Mouse (Mus musculus) midbrain, embryonic 13.5 days (tissue): Measurements from ENCODE around the gene Gm4779. TPM values are rescaled to one million over a fixed set of nuclear protein-coding genes. Genes with fewer than 3 reads are reported as not detected.

Experiments
- ATAC-seq: fragments of 200-750 bp; cut with Nextera tagmentation; 2 replicates; pipeline ENCODE4 v1.8.0; 2017; ENCODE audit warnings: mild to moderate bottlenecking, moderate TSS enrichment, moderate library complexity
- H3K27ac ChIP-seq: fragments of 300-500 bp; sonication (generic); 2 replicates; pipeline ENCODE4 v1.5.1; 2015; ENCODE audit warnings: inconsistent platforms, mild to moderate bottlenecking, moderate library complexity
- H3K27me3 ChIP-seq: fragments of 300-500 bp; sonication (generic); 2 replicates; pipeline ENCODE4 v1.6.1; 2015; ENCODE audit warnings: mild to moderate bottlenecking, inconsistent platforms
- H3K36me3 ChIP-seq: fragments of 300-500 bp; sonication (generic); 2 replicates; pipeline ENCODE4 v1.6.1; 2015; ENCODE audit warnings: mild to moderate bottlenecking, inconsistent platforms
- H3K4me1 ChIP-seq: fragments of 300-500 bp; sonication (generic); replicated peaks from 2 replicates; pipeline ENCODE4 v1.6.1; 2015; ENCODE audit warnings: inconsistent platforms
- H3K4me2 ChIP-seq: fragments of 300-500 bp; sonication (generic); replicated peaks from 2 replicates; pipeline ENCODE4 v1.6.1; 2015; ENCODE audit warnings: moderate library complexity, mild to moderate bottlenecking, inconsistent platforms
- H3K4me3 ChIP-seq: fragments of 300-500 bp; sonication (generic); replicated peaks from 2 replicates; pipeline ENCODE4 v1.5.1; 2015; ENCODE audit warnings: mild to moderate bottlenecking, inconsistent platforms
- H3K9ac ChIP-seq: fragments of 300-500 bp; sonication (generic); replicated peaks from 2 replicates; pipeline ENCODE4 v1.6.1; 2015; ENCODE audit warnings: mild to moderate bottlenecking, inconsistent platforms
- H3K9me3 ChIP-seq: fragments of 300-500 bp; sonication (generic); 2 replicates; pipeline ENCODE4 v1.6.1; 2016; ENCODE audit warnings: mild to moderate bottlenecking, inconsistent platforms
- WGBS: fragments of 180-500 bp; shearing (Covaris S2); methylation state at CpG from one replicate; pipeline ENCODE4 v1.1.7; 2015; 5-methylcytosine and 5-hydroxymethylcytosine counted together
- polyA plus RNA-seq: library from polyadenylated mRNA; unstranded; fragments of >200 nt; fragmentation: Nextera tagmentation; extraction: Ambion mirVana; gene quantifications from 2 replicates; pipeline ENCODE4 v1.2.1, GENCODE M21; 2015

Gene Gm4779
- polyA plus RNA-seq, 1 experiment from 2014 or later, result 0.08 TPM

DNA sequence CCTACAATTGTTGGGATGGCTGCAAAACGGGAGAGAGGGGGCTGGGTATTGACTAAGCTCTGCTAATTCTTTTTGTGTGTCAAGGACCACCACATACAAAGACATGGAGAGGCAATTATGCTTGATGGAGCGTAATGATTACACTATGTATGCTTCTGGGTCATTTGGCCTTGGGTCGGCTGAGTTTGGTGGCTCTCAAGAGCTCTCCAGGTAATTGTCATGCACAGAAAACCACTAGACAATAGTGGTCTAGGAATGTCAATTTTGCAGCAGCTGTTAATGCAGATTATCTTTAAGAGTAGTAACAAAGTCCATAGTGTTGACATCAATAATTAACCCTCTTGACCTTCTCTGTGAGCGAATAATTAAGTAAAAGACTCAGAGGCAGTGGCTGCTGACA is 44.1 kb downstream of the Gm4779 start:
- Histone ChIP-seq H3K27ac (no peak overlapping the region), H3K27me3 (peaks cover 37% of the 10 kb centered on the region; the same call in 1 of the 2 replicates), H3K9ac (no peak overlapping the region), H3K36me3 (no peaks in the 10 kb centered on the region), H3K4me1 (no peaks in the 10 kb centered on the region), H3K9me3 (no peaks in the 10 kb centered on the region), H3K4me3 (no peak overlapping the region), H3K4me2 (no peak overlapping the region)
- 47% methylated on average over 4 of the region's 4 CpGs for WGBS
- ATAC-seq, result no peak

DNA sequence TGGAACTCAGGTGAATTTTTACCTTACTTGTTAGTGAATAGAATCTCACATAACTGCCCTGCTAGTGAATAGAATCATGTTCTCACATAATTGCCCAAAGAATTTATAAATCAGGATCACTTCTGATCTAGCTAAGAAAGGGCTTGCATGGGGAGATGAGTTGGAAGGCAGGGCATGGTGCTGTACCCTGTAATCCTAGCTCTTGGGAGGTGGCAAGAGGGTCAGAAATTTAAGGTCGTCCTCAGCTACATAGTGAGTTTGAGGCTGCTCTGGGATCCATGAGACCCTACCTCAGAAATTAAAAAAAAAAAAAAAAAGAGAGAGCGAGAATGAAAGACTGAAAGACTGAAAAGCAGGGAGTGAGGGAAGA is 53.2 kb downstream of the Gm4779 start:
- H3K4me3 ChIP-seq, result no peak overlapping the region
- 57% methylated on average over 1 of the region's 2 CpGs for WGBS
- H3K9ac ChIP-seq, result no peak overlapping the region
- no peak overlapping the region for H3K4me2 ChIP-seq
- H3K4me1 ChIP-seq, result 0 out of 2 replicates have a peak, but pooled peaks cover 6% of the 10 kb centered on the region
- no peaks in the 10 kb centered on the region for H3K9me3 ChIP-seq
- no peaks in the 10 kb centered on the region for H3K36me3 ChIP-seq
- H3K27me3 ChIP-seq, result peaks cover 43% of the 10 kb centered on the region; the same call in 1 of the 2 replicates
- H3K27ac ChIP-seq, result peak overlapping the region; percentile 74
- peak; percentile 59 for ATAC-seq

DNA sequence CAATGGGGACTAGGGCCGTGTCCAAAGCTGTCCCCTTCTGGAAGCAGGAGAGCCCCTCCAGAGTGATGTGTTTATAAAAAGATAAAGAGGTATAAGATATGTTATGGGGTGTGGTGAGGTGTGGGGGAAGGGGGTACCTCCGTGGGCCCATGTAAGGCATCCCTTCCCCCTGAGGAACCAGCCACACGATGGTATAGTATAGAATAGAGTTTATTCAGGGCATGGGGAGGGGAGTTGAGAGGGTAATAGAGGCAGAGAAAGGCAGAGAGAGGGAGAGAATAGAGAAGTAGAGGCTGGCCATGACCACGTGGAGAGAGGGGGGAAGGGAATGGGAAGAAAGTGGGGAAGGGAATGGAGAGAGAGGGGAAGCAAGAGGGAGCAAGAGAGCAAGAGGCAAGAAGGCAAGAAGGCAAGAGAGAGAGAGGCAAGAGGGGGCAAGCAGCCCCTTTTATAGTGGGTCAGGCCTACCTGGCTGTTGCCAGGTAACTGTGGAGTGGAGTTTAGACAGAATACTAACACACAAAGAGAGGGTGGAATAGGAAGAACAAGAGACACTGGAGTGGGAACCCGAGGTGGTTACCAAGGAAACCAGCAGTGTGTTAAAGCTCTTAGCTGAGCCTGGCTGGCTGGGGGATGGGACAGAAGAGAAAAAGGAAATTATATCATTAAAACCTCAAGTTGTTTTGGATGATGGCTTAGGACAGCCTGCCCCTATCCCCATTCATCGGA is 53.7 kb downstream of the Gm4779 start:
- Histone ChIP-seq H3K9me3 (no peaks in the 10 kb centered on the region), H3K36me3 (no peaks in the 10 kb centered on the region), H3K27ac (peak overlapping the region; percentile 74), H3K9ac (no peak overlapping the region), H3K4me3 (no peak overlapping the region), H3K4me1 (0 out of 2 replicates have a peak, but pooled peaks cover 6% of the 10 kb centered on the region), H3K27me3 (peaks cover 44% of the 10 kb centered on the region; the same call in 1 of the 2 replicates), H3K4me2 (no peak overlapping the region)
- peak; percentile 94 for ATAC-seq
- 30% methylated on average over 6 of the region's 6 CpGs for WGBS

Other genes with a start within 250 kb of the Gm4779 start
- gene Ogt, start 154.4 kb downstream of the Gm4779 start, polyA plus RNA-seq, result 215 and 233 TPM in 2 replicates
- gene Cxcr3, start 60.2 kb downstream of the Gm4779 start, polyA plus RNA-seq, result 0.17 and 0.22 TPM in 2 replicates
- gene 8030474K03Rik, start 233 bp upstream of the Gm4779 start, polyA plus RNA-seq, result not detected in 2 replicates
- gene Nhsl2, start 55.0 kb upstream of the Gm4779 start, polyA plus RNA-seq, result 6.1 and 7.3 TPM in 2 replicates